ENCODE assay signal across 8 mouse cellular contexts in the genomic region with DNA sequence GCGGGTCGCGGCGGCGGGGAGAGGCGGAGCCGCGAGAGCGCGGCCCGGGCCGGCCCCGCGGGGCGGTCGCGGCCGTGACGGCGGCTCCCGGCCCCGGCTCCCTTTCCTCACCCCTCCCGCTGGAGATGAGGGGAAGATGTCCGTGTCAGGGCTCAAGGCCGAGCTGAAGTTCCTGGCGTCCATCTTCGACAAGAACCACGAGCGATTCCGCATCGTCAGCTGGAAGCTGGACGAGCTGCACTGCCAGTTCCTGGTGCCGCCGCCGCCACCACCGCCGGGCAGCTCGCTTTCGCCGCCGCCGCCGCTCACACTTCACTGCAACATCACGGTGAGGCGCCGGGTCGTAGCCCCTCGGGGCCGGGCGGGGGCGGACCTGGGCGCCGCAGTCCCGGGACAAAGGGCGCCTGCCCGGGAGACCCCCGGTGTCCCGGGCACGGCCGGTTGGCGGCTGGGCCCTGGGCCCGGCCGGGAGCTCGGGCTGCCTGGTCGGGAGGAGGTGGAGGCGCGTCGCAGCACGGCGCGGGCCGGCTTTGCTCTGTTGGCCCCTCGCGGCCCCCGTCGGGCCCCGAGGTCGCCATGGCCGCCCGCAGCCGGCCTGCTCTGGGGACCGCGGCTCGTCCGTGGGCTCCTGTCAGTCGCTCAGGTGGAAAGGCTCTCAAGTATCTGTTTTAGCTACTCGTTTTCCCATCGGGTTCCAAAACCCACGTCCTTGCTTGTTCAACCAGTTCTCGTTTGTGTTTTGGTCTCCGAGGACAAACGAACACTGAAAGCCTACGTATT. TPM values are rescaled to one million over a fixed set of nuclear protein-coding genes. Genes with fewer than 3 reads are reported as not detected.
DNase-seq lines count a peak whose midpoint lies in the region; ATAC-seq and TF ChIP-seq lines count a peak whose summit lies in the region.

No protein-coding gene starts in this region.

- peak overlapping the region; percentile 55 for H3K27ac ChIP-seq in bone marrow macrophage, adult 2 months (ENCODE audit: insufficient read depth, low read depth, low read length)
- H3K27ac ChIP-seq in forebrain, embryonic 10.5 days: peak overlapping the region; percentile 95
- H3K27ac ChIP-seq in lung, embryonic 14.5 days (ENCODE audit: low read depth): peak overlapping the region; percentile 69
- H3K27ac ChIP-seq in neural tube, embryonic 14.5 days (ENCODE audit: low read depth, low read length): peak overlapping the region; percentile 81

- H3K4me3 ChIP-seq in E14TG2a.4 (replicated peaks; ENCODE audit: low read length): peak overlapping the region; percentile 94
- H3K4me3 ChIP-seq in bone marrow macrophage, adult 2 months (ENCODE audit: insufficient read depth, low read length): peak overlapping the region; percentile 99
- H3K4me3 ChIP-seq in forebrain, embryonic 10.5 days: peak overlapping the region; percentile 90
- H3K4me3 ChIP-seq in lung, embryonic 14.5 days (ENCODE audit: low read depth, low read length): peak overlapping the region; percentile 87
- peak overlapping the region; percentile 78 for H3K4me3 ChIP-seq in neural tube, embryonic 14.5 days (ENCODE audit: low read depth, low read length)

- no peaks in the 10 kb centered on the region for H3K9me3 ChIP-seq in E14TG2a.4 (ENCODE audit: low read length)
- no peaks in the 10 kb centered on the region for H3K9me3 ChIP-seq in forebrain, embryonic 10.5 days
- no peaks in the 10 kb centered on the region for H3K9me3 ChIP-seq in lung, embryonic 14.5 days (ENCODE audit: low read depth, low read length)
- no peaks in the 10 kb centered on the region for H3K9me3 ChIP-seq in neural tube, embryonic 14.5 days (ENCODE audit: control insufficient read depth, low read length)

- TF ChIP-seq POLR2A in bone marrow macrophage, adult 2 months (IDR thresholded peaks at IDR 0.05; ENCODE audit: borderline replicate concordance, low read depth, low read length): no peak

- under 1% methylated on average over 92 of the region's 93 CpGs for WGBS in forebrain, embryonic 10.5 days
- WGBS in lung, embryonic 14.5 days: 0% methylated on average over 92 of the region's 93 CpGs
- WGBS in neural tube, embryonic 14.5 days: 0% methylated on average over 60 of the region's 93 CpGs

- DNase-seq in forebrain, embryonic 10.5 days (ENCODE audit: extremely low spot score, low spot score): peak; percentile 66
- DNase-seq in heart, postnatal 10 days: peak; percentile 73 to 83
- peak; percentile 35 to 75 for DNase-seq in kidney, postnatal 36 days
- peak; percentile 71 for DNase-seq in lung, embryonic 14.5 days
- peak; percentile 69 for DNase-seq in testis, postnatal 10 days (ENCODE audit: low spot score)

- peaks cover 20% of the 10 kb centered on the region for H3K36me3 ChIP-seq in E14TG2a.4 (ENCODE audit: insufficient read depth, low read length)
- peaks cover 10% of the 10 kb centered on the region for H3K36me3 ChIP-seq in forebrain, embryonic 10.5 days (replicated peaks)
- no peaks in the 10 kb centered on the region; the same call in 1 of the 2 replicates for H3K36me3 ChIP-seq in lung, embryonic 14.5 days (ENCODE audit: insufficient read depth)
- H3K36me3 ChIP-seq in neural tube, embryonic 14.5 days (ENCODE audit: control insufficient read depth, insufficient read depth, low read length): no peaks in the 10 kb centered on the region

- intact Hi-C loops in heart, postnatal 10 days (cut with DNase I): loop anchor here (5.0 kb wide), 3 partner anchors 58 to 243 kb away; partner anchors contain the start of gene Fbxo22

- H3K27me3 ChIP-seq in E14TG2a.4 (ENCODE audit: insufficient read depth, low read length): peaks cover 31% of the 10 kb centered on the region
- H3K27me3 ChIP-seq in forebrain, embryonic 10.5 days (ENCODE audit: poor library complexity, severe bottlenecking): peaks cover 14% of the 10 kb centered on the region
- no peaks in the 10 kb centered on the region for H3K27me3 ChIP-seq in lung, embryonic 14.5 days (ENCODE audit: insufficient read depth, low read length)
- no peaks in the 10 kb centered on the region for H3K27me3 ChIP-seq in neural tube, embryonic 14.5 days (ENCODE audit: control insufficient read depth, insufficient read depth, low read length)

- TF ChIP-seq CTCF in E14TG2a.4 (conservative IDR thresholded peaks at IDR 0.05; ENCODE audit: low read length): no peak
- TF ChIP-seq CTCF in bone marrow macrophage, adult 2 months (IDR thresholded peaks at IDR 0.05; ENCODE audit: low read depth, low read length): no peak
- no peak for TF ChIP-seq CTCF in lung, embryonic 14.5 days (IDR thresholded peaks at IDR 0.05; ENCODE audit: low read depth)

- H3K4me1 ChIP-seq in E14TG2a.4 (replicated peaks; ENCODE audit: low read depth, low read length): peaks cover 28% of the 10 kb centered on the region
- peaks cover 27% of the 10 kb centered on the region for H3K4me1 ChIP-seq in bone marrow macrophage, adult 2 months (ENCODE audit: control insufficient read depth, insufficient read depth, low read length)
- peaks cover 29% of the 10 kb centered on the region for H3K4me1 ChIP-seq in forebrain, embryonic 10.5 days
- peaks cover 4% of the 10 kb centered on the region; the same call in 1 of the 2 replicates for H3K4me1 ChIP-seq in lung, embryonic 14.5 days (ENCODE audit: insufficient read depth)
- H3K4me1 ChIP-seq in neural tube, embryonic 14.5 days (ENCODE audit: control insufficient read depth, insufficient read depth, low read length): peaks cover 16% of the 10 kb centered on the region

- peak overlapping the region; percentile 90 for H3K4me2 ChIP-seq in lung, embryonic 14.5 days
- H3K4me2 ChIP-seq in neural tube, embryonic 14.5 days (ENCODE audit: low read depth, low read length): peak overlapping the region; percentile 62

- H3K9ac ChIP-seq in lung, embryonic 14.5 days: peak overlapping the region; percentile 87
- H3K9ac ChIP-seq in neural tube, embryonic 14.5 days (replicated peaks; ENCODE audit: low read depth, low read length): peak overlapping the region; percentile 87

- peak; percentile 72 for ATAC-seq in lung, embryonic 14.5 days (ENCODE audit: insufficient read depth)
- peak; percentile 75 for ATAC-seq in neural tube, embryonic 14.5 days (ENCODE audit: low read depth)

RNA-seq across cellular contexts. Expression of gene Ube2q2, which starts 1.0 kb away (rescaled TPM):
- 54.6 and 56.9 TPM in 2 replicates for polyA plus RNA-seq in bone marrow macrophage, adult 2 months (2012; ENCODE audit: insufficient read depth, insufficient read length, missing spikeins)
- polyA plus RNA-seq in forebrain, embryonic 10.5 days (2016; fragmentation: Nextera tagmentation; extraction: Ambion mirVana): 35.4 and 37.0 TPM in 2 replicates
- 10 to 100 TPM; 29.5 to 30.9 TPM for total RNA-seq in heart, postnatal 10 days (2021)
- 39.9 and 42.7 TPM in 2 replicates for polyA plus RNA-seq in lung, embryonic 14.5 days (2014; fragmentation: Nextera tagmentation; extraction: Ambion mirVana)
- 57.1 and 57.7 TPM in 2 replicates for polyA plus RNA-seq in neural tube, embryonic 14.5 days (2014; fragmentation: Nextera tagmentation; extraction: Ambion mirVana)

RNA-seq across cellular contexts. Expression of gene Fbxo22, which starts 59.0 kb away (rescaled TPM):
- polyA plus RNA-seq in bone marrow macrophage, adult 2 months (2012; ENCODE audit: insufficient read depth, insufficient read length, missing spikeins): 27.9 and 29.4 TPM in 2 replicates
- 79.6 and 83.0 TPM in 2 replicates for polyA plus RNA-seq in forebrain, embryonic 10.5 days (2016; fragmentation: Nextera tagmentation; extraction: Ambion mirVana)
- 10 to 100 TPM; 29.4 to 35.3 TPM for total RNA-seq in heart, postnatal 10 days (2021)
- polyA plus RNA-seq in lung, embryonic 14.5 days (2014; fragmentation: Nextera tagmentation; extraction: Ambion mirVana): 62.3 and 65.9 TPM in 2 replicates
- polyA plus RNA-seq in neural tube, embryonic 14.5 days (2014; fragmentation: Nextera tagmentation; extraction: Ambion mirVana): 85.6 and 88.4 TPM in 2 replicates

Comparison
In these comparisons a context has a peak if more than half of its experiments do, and no peak if none do; other contexts are left out.
1. Peak in every context shown above with its lines: DNase-seq, ATAC-seq, H3K4me3 ChIP-seq and H3K27ac ChIP-seq.